Mouse (Mus musculus) forebrain, embryonic 14.5 days (tissue): ENCODE results near the gene Ep300. TPM values are rescaled to one million over a fixed set of nuclear protein-coding genes. Genes with fewer than 3 reads are reported as not detected.

Source experiments
- ATAC-seq: fragments of 200-750 bp; cut with Nextera tagmentation; 2 replicates; pipeline ENCODE4 v1.8.0; 2017; ENCODE audit warnings: mild to moderate bottlenecking, moderate library complexity
- DNase-seq: peaks from one replicate; pipeline ENCODE4 v3.0.0-alpha.2; 2015; ENCODE audit warnings: low spot score
- H3K27ac ChIP-seq: fragments of 300-500 bp; sonication (generic); 2 replicates; pipeline ENCODE4 v1.5.1; 2014; ENCODE audit warnings: low read depth, mild to moderate bottlenecking, control low read depth, low read length, moderate library complexity
- H3K27me3 ChIP-seq: fragments of 300-500 bp; sonication (generic); replicated peaks from 2 replicates; pipeline ENCODE4 v1.6.1; 2014; ENCODE audit warnings: low read length, control low read depth, mixed read lengths; ENCODE audit not compliant: control insufficient read depth, insufficient read depth
- H3K36me3 ChIP-seq: fragments of 300-500 bp; sonication (generic); 2 replicates; pipeline ENCODE4 v1.6.1; 2014; ENCODE audit warnings: low read length, control low read depth; ENCODE audit not compliant: control insufficient read depth, insufficient read depth
- H3K4me1 ChIP-seq: fragments of 300-500 bp; sonication (generic); 2 replicates; pipeline ENCODE4 v1.6.1; 2014; ENCODE audit warnings: antibody characterized with exemption, low read length, control low read depth; ENCODE audit not compliant: control insufficient read depth, insufficient read depth
- H3K4me2 ChIP-seq: fragments of 300-500 bp; sonication (generic); 2 replicates; pipeline ENCODE4 v1.6.1; 2014; ENCODE audit warnings: mild to moderate bottlenecking, control low read depth, low read length
- H3K4me3 ChIP-seq: fragments of 300-500 bp; sonication (generic); 2 replicates; pipeline ENCODE4 v1.5.1; 2014; ENCODE audit warnings: low read depth, low read length, control low read depth
- H3K9ac ChIP-seq: fragments of 300-500 bp; sonication (generic); 2 replicates; pipeline ENCODE4 v1.6.1; 2014; ENCODE audit warnings: mild to moderate bottlenecking, low read length, control low read depth, moderate library complexity
- H3K9me3 ChIP-seq: fragments of 300-500 bp; sonication (generic); replicated peaks from 2 replicates; pipeline ENCODE4 v1.6.1; 2016; ENCODE audit warnings: low read length, control low read depth, mixed read lengths; ENCODE audit not compliant: control insufficient read depth
- WGBS: fragments of 180-500 bp; shearing (Covaris S2); extraction: QIAGEN DNeasy Blood & Tissue Kit; methylation state at CpG from one replicate; pipeline ENCODE4 v1.1.7; 2014; 5-methylcytosine and 5-hydroxymethylcytosine counted together
- polyA plus RNA-seq: library from polyadenylated mRNA; unstranded; fragments of >200 nt; fragmentation: Nextera tagmentation; extraction: Ambion mirVana; gene quantifications from 2 replicates; pipeline ENCODE4 v1.2.1, GENCODE M21; 2014

The Ep300 gene
- 14.2 and 19.5 TPM in 2 replicates for polyA plus RNA-seq

- H3K36me3 ChIP-seq: 0 out of 2 replicates have a peak, but pooled peaks cover 3% of the 10 kb centered on the region
- WGBS: 1% methylated on average over 50 of the region's 68 CpGs
- ATAC-seq: peak; percentile 94
- H3K27me3 ChIP-seq: no peaks in the 10 kb centered on the region
- H3K27ac ChIP-seq: peak within 1 kb of the TSS; percentile 100
- peak within 1 kb of the TSS; percentile 94 for H3K4me2 ChIP-seq
- H3K4me1 ChIP-seq: peaks cover 14% of the 10 kb centered on the region
- peak within 1 kb of the TSS; percentile 99 for H3K4me3 ChIP-seq
- H3K9ac ChIP-seq: peak within 1 kb of the TSS; percentile 100
- H3K9me3 ChIP-seq: no peaks in the 10 kb centered on the region
- DNase-seq: peak; percentile 98
Measured at GRCm38 (mm10) chr15:81584913-81585745, at the start of gene Ep300. Ep300 (plus strand) TSS chr15:81585351.

GRCm38 (mm10) chr15:81535881-81536351 is 49.2 kb upstream of the Ep300 start:
- peak overlapping the region; percentile 21; the same call in 1 of the 2 replicates for H3K9ac ChIP-seq
- H3K4me2 ChIP-seq: no peak overlapping the region
- no peaks in the 10 kb centered on the region for H3K27me3 ChIP-seq
- H3K4me3 ChIP-seq: no peak overlapping the region
- DNase-seq: peak; percentile 73
- no peaks in the 10 kb centered on the region for H3K9me3 ChIP-seq
- H3K27ac ChIP-seq: no peak overlapping the region
- no peaks in the 10 kb centered on the region for H3K36me3 ChIP-seq
- peak; percentile 67 for ATAC-seq
- H3K4me1 ChIP-seq: peaks cover 2% of the 10 kb centered on the region; the same call in 1 of the 2 replicates
- 7% methylated on average over 9 of the region's 9 CpGs for WGBS

- ATAC-seq (no peak), DNase-seq (no peak)
- 87% methylated on average over 4 of the region's 4 CpGs for WGBS
- Histone ChIP-seq H3K27me3 (no peaks in the 10 kb centered on the region), H3K4me2 (no peak overlapping the region), H3K36me3 (no peaks in the 10 kb centered on the region), H3K4me1 (peaks cover 2% of the 10 kb centered on the region; the same call in 1 of the 2 replicates), H3K9ac (no peak overlapping the region), H3K27ac (no peak overlapping the region), H3K9me3 (no peaks in the 10 kb centered on the region), H3K4me3 (no peak overlapping the region)
Measured at GRCm38 (mm10) chr15:81538149-81538548, 47.0 kb upstream of the Ep300 start.

GRCm38 (mm10) chr15:81539560-81539959 is 45.6 kb upstream of the Ep300 start:
- WGBS: 73% methylated on average over 2 of the region's 2 CpGs
- no peak for ATAC-seq
- Histone ChIP-seq H3K9me3 (no peaks in the 10 kb centered on the region), H3K9ac (no peak overlapping the region), H3K4me3 (no peak overlapping the region), H3K36me3 (no peaks in the 10 kb centered on the region), H3K4me2 (no peak overlapping the region), H3K27me3 (no peaks in the 10 kb centered on the region), H3K27ac (no peak overlapping the region), H3K4me1 (peaks cover 2% of the 10 kb centered on the region; the same call in 1 of the 2 replicates)
- DNase-seq: no peak

- 90% methylated on average over 2 of the region's 2 CpGs for WGBS
- H3K27ac ChIP-seq: no peak overlapping the region
- no peaks in the 10 kb centered on the region for H3K36me3 ChIP-seq
- H3K9ac ChIP-seq: no peak overlapping the region
- no peak overlapping the region for H3K4me3 ChIP-seq
- H3K27me3 ChIP-seq: no peaks in the 10 kb centered on the region
- no peak overlapping the region for H3K4me2 ChIP-seq
- no peaks in the 10 kb centered on the region; the same call in 1 of the 2 replicates for H3K9me3 ChIP-seq
- no peak for DNase-seq
- ATAC-seq: no peak
- H3K4me1 ChIP-seq: no peaks in the 10 kb centered on the region
Measured at GRCm38 (mm10) chr15:81544916-81545315, 40.2 kb upstream of the Ep300 start.

- no peaks in the 10 kb centered on the region; the same call in 1 of the 2 replicates for H3K9me3 ChIP-seq
- no peak overlapping the region for H3K27ac ChIP-seq
- DNase-seq (no peak), ATAC-seq (no peak)
- no peak overlapping the region for H3K4me3 ChIP-seq
- H3K4me1 ChIP-seq: no peaks in the 10 kb centered on the region
- no peak overlapping the region for H3K4me2 ChIP-seq
- no peaks in the 10 kb centered on the region for H3K27me3 ChIP-seq
- WGBS: 82% methylated on average over 5 of the region's 5 CpGs
- H3K9ac ChIP-seq: no peak overlapping the region
- no peaks in the 10 kb centered on the region for H3K36me3 ChIP-seq
Measured at GRCm38 (mm10) chr15:81545387-81546176, 39.6 kb upstream of the Ep300 start.

- ATAC-seq: no peak
- Histone ChIP-seq H3K27me3 (no peaks in the 10 kb centered on the region), H3K4me3 (no peak overlapping the region), H3K36me3 (no peaks in the 10 kb centered on the region), H3K9me3 (no peaks in the 10 kb centered on the region), H3K9ac (no peak overlapping the region), H3K4me2 (no peak overlapping the region), H3K27ac (no peak overlapping the region), H3K4me1 (no peaks in the 10 kb centered on the region)
- WGBS: 78% methylated on average over 1 of the region's 1 CpGs
- DNase-seq: no peak
Measured at GRCm38 (mm10) chr15:81553455-81553854, 31.7 kb upstream of the Ep300 start.

GRCm38 (mm10) chr15:81554558-81555297 is 30.4 kb upstream of the Ep300 start:
- Histone ChIP-seq H3K27ac (no peak overlapping the region), H3K4me1 (no peaks in the 10 kb centered on the region), H3K9me3 (no peaks in the 10 kb centered on the region), H3K27me3 (no peaks in the 10 kb centered on the region), H3K9ac (no peak overlapping the region), H3K4me3 (no peak overlapping the region), H3K36me3 (no peaks in the 10 kb centered on the region), H3K4me2 (no peak overlapping the region)
- DNase-seq (no peak), ATAC-seq (no peak)
- WGBS: 81% methylated on average over 18 of the region's 18 CpGs
